Mouse (Mus musculus) v-Abl transformed pro-B cells (cell line): ENCODE data around the gene Wfdc15a.

ENCODE experiments used
- in situ Hi-C, 2 experiments: fragments of 400-800 bp; cut with MboI; formaldehyde crosslinking; loops; one replicate each; pipeline ENCODE4 v1.15.1; 2025; ENCODE audit not compliant: unreplicated experiment in 2 of 2

The Wfdc15a gene

GRCm38 (mm10) chr2:164180770-164181169 lies 19.2 kb downstream of the Wfdc15a start:
- in situ Hi-C loops = loop anchor here (10.0 to 25.0 kb wide), 2 partner anchors 204 to 318 kb away; partner anchors contain the start of genes Kcnk15 (in 1 of the 2) and Slpi (in 1 of the 2)

GRCm38 (mm10) chr2:164180124-164180523 lies 19.8 kb downstream of the Wfdc15a start:
- in situ Hi-C loops = loop anchor here (10.0 to 25.0 kb wide), 2 partner anchors 205 to 318 kb away; partner anchors contain the start of genes Kcnk15 (in 1 of the 2) and Slpi (in 1 of the 2)

- in situ Hi-C loops = loop anchor here in 1 of 2 experiments (25.0 kb wide), 1 partner anchor 316 kb away; the partner anchor contains the start of gene Kcnk15
These were observed 22.1 kb downstream of the Wfdc15a start for GRCm38 (mm10) chr2:164177831-164178230.

GRCm38 (mm10) chr2:164175850-164176249 lies 24.1 kb downstream of the Wfdc15a start:
- in situ Hi-C loops = loop anchor here in 1 of 2 experiments (25.0 kb wide), 1 partner anchor 314 kb away; the partner anchor contains the start of gene Kcnk15

GRCm38 (mm10) chr2:164174649-164175395 lies 25.1 kb downstream of the Wfdc15a start:
- in situ Hi-C loops = loop anchor here in 1 of 2 experiments (25.0 kb wide), 1 partner anchor 313 kb away; the partner anchor contains the start of gene Kcnk15

GRCm38 (mm10) chr2:164173394-164173793 lies 26.5 kb downstream of the Wfdc15a start:
- in situ Hi-C loops = no loop called here

- in situ Hi-C loops = no loop called here
These were observed 29.0 kb downstream of the Wfdc15a start, which contains the start of gene Kcns1 for GRCm38 (mm10) chr2:164170902-164171301. Gene Kcns1, minus strand, starts transcription at chr2:164171113.

- in situ Hi-C loops = no loop called here
These were observed 29.6 kb downstream of the Wfdc15a start for GRCm38 (mm10) chr2:164170326-164170725.

- in situ Hi-C loops = loop anchor here in 1 of 2 experiments (5.0 kb wide), 1 partner anchor 174 kb away; no protein-coding TSS in a partner anchor
These were observed 31.4 kb downstream of the Wfdc15a start for GRCm38 (mm10) chr2:164168571-164168946.

- in situ Hi-C loops = loop anchor here in 1 of 2 experiments (5.0 kb wide), 1 partner anchor 174 kb away; no protein-coding TSS in a partner anchor
These were observed 32.0 kb downstream of the Wfdc15a start for GRCm38 (mm10) chr2:164167752-164168570.

GRCm38 (mm10) chr2:164164941-164165340 lies 35.0 kb downstream of the Wfdc15a start:
- in situ Hi-C loops = loop anchor here in 1 of 2 experiments (5.0 kb wide), 1 partner anchor 177 kb away; no protein-coding TSS in a partner anchor

GRCm38 (mm10) chr2:164161515-164162055 lies 38.3 kb downstream of the Wfdc15a start:
- in situ Hi-C loops = no loop called here

- in situ Hi-C loops = no loop called here
These were observed 41.1 kb downstream of the Wfdc15a start for GRCm38 (mm10) chr2:164158838-164159237.

GRCm38 (mm10) chr2:164156158-164156557 lies 43.8 kb downstream of the Wfdc15a start:
- in situ Hi-C loops = no loop called here

GRCm38 (mm10) chr2:164154007-164154406 lies 45.9 kb downstream of the Wfdc15a start:
- in situ Hi-C loops = no loop called here

GRCm38 (mm10) chr2:164152341-164152740 lies 47.6 kb downstream of the Wfdc15a start:
- in situ Hi-C loops = no loop called here

GRCm38 (mm10) chr2:164150086-164150760 lies 49.7 kb downstream of the Wfdc15a start:
- in situ Hi-C loops = no loop called here
